Mouse (Mus musculus) liver, adult (tissue): ENCODE measurements around the gene Parp11.

Experiments used
- GATA4 ChIP-seq: IDR thresholded peaks from 2 replicates; pipeline ENCODE4 v1.6.1; 2014; ENCODE audit warnings: mild to moderate bottlenecking, low read length; ENCODE audit not compliant: insufficient replicate concordance

Gene Parp11

DNA sequence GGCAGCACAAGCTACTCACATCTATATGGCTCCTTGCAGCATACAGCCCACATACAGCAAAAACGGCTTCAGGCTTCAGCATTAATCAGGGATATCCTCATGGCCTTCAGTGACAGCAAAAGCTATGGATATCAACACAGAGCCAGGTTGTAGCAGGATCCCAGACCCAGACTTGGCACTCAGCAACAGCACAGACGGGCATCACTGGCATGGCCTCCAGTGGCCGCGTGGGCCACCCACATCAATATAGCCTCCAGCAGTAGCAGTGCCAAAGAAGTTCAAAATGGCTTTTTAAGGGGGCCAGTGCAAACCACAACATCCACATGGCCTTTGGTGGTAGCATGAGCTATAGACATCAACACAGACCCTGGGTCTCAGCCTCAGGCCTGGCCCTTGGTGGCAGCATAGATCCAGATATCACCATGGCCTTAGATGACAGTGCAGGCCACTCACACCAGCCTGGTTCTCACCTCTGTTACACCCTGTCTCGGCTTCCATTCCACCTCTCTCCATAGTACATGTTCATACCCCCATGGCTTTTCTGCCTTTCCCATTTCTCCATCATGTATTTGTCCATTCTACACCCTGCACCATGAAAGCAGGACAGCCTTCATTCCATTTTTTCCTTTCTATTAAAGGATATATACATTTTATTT is 7.0 kb upstream of the Parp11 start:
- no peak for TF ChIP-seq GATA4

DNA sequence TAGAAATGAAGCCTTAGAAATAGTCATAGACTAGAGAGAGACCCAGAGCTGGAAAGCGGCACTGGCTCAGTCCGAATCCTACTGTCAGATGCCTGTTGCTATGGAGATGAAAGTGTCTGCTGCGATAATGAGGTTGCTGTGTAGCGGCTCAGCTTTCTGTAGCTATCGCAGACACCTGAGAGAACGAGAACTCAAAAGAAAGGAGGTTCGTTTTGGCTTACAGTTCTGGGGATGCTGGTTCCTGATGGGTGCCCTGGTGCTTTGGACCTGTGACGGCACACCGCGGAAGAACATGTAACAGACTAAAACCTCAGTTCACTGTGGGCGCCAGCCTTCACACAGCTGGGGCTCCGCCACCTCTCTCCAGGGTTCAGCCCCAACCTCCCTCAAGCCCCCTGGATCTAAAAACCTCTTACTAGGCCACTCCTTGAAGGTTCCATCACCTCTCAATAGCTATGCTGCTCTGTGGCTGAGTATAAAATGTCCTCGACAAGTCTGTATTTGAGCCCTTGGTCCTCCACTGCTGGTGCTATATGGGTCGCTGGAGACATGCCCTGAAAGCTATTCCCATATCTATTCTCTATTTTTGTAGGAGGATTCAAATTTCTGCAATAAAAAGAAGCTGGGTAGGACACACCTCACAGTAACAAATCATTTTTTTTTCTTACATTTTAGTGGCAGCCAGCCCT is 6.1 kb upstream of the Parp11 start:
- no peak for TF ChIP-seq GATA4

DNA sequence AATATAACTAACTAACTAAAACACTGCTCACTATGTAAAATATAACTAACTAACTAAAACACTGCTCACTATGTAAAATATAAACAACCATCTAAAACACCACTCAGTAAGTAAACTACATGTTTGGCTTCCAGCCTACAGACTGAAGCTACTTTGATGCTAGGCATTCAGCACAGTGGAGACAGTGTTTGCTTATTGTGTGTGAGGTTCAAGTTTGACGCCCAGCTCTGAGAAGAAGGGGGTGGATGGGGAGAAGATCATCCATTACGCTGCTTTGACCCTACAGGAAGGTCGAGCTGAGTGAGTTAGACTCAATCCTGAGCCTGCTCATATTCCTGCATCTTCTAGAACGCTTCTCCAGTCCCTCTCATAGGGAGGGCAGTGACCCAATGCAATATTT is 4.1 kb upstream of the Parp11 start:
- TF ChIP-seq GATA4, result no peak

DNA sequence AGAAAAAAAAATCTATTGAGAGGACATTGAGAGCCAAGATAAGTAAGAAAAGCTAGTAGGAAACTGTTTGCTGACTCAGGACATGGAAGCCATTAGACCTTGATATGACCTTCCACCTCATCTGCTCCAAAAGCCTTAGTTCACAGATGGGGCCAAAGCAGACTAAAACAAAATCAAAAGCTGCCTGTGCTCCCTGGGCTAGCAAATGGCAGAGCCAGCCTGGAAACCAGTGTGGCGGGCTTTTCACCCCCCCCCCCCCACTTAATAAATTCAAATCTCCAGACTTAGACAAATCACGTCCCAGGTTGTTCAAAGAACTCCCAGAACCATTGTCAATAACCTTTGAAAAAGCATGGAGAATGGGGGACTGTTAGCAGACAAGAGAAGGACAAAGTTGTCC is 2.7 kb upstream of the Parp11 start:
- TF ChIP-seq GATA4, result no peak

DNA sequence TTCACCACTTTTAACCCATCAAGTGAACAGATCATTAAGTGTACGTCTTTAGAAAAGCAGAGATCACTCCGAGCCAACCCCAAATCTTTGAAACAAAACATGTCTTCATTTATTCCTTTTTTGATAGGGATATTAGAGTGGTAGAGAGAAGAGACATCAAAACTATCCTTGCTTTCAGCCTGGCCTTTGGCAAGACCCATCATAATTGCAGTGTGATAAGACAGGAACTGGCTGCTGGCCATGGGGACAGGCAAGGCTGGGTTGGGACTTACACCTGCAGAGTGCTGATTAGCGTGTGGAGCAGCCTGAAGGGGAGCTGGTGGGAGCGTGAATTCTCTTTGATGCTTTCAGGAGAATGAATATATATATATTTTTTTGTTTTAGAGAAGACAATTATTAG is 2.2 kb upstream of the Parp11 start:
- TF ChIP-seq GATA4, result no peak

DNA sequence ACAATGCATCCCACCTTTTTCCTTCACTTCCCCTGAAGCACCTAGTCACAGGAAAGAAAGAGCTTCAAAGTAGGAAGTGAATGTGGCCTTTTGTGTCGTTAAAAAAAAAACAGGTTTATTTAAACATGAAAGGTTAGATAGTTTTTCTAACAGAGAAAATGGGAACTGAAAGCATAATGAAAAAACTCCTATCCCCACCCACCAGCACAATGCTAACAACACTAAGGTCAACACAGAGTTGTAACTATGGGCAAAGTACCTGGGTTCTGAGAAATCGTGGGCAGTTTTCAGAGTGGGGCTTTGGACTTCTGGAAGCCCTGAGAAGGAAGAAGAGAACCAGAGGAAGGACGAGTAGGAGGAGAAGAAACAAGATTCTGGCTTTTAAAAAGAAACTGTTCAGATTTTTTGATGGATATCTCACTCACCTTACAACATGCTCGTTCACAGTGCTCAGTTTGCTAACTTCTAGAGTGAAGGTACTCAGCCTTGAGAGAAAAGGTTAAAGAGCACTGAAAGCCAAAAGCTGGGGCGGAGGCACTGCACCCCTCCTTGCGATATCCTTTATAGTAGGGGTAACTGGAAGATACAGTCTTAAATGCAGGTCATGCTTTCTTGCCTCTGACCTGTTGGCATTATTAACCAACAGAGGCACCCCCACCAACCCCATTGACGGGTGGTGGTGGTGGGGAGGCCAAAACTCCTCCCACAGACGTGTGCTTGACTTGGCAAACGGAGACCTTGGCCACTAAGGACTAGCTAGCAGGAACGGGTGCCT is 1.2 kb downstream of the Parp11 start:
- no peak for TF ChIP-seq GATA4

DNA sequence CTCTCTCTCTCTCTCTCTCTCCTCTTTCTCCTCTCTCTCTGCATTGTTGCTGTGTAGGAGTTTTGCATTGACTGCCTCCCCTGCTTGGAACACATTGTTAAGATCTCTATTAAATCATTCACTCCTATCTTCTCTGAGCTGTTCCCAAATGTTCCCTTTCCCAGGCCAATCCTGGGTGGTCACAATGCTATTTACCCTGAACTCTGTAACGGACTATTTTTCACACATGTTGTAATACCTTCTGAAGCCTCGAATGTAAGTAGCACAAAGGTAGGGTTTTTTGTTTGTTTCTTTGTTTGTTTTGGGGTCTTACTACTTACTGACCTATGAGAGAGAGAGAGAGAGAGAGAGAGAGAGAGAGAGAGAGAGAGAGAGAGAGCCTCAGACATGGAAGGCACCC is 2.2 kb downstream of the Parp11 start:
- no peak for TF ChIP-seq GATA4

DNA sequence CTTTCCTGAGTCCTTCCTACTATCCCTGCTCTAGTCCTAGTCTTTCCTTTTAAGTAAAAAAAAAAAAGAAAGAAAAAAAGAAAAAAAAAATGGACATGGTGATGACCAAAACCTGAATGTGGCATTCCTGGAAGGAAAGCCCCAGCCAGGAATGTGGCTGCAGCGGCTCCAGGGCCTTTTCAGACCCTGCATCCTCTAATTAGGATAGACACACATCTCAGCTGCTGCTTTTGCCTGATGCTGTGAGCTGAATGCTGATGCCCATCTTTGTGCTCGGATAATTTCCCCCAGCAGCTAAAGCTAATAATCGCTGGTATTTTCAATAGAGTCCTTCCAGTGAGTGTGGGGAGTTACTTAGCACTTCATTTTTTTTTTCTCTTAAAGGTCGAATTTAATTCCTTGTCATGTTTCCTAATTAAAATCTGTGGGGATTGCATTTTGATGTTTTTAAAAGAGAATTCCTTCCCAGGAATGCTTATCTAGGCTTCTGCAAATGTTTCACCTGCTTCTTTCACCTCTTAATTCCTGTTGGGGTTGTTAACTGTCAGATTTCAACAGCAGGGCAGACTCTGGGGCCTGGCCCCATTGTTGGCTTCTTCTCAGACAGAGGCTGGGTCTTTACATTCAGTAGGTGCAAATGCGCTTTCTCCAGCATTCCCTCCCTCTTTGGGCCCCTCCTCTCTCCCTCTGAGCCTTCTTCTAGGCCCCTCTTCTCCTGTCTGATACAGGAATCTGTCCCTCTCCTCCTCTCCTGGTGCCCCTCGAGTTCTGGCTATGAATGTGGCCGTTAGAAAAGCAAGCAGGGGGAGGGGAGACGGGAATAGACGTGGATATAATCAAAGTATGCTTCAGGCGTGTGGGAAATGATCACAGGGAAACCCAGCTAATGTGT is 3.1 kb downstream of the Parp11 start:
- no peak for TF ChIP-seq GATA4

DNA sequence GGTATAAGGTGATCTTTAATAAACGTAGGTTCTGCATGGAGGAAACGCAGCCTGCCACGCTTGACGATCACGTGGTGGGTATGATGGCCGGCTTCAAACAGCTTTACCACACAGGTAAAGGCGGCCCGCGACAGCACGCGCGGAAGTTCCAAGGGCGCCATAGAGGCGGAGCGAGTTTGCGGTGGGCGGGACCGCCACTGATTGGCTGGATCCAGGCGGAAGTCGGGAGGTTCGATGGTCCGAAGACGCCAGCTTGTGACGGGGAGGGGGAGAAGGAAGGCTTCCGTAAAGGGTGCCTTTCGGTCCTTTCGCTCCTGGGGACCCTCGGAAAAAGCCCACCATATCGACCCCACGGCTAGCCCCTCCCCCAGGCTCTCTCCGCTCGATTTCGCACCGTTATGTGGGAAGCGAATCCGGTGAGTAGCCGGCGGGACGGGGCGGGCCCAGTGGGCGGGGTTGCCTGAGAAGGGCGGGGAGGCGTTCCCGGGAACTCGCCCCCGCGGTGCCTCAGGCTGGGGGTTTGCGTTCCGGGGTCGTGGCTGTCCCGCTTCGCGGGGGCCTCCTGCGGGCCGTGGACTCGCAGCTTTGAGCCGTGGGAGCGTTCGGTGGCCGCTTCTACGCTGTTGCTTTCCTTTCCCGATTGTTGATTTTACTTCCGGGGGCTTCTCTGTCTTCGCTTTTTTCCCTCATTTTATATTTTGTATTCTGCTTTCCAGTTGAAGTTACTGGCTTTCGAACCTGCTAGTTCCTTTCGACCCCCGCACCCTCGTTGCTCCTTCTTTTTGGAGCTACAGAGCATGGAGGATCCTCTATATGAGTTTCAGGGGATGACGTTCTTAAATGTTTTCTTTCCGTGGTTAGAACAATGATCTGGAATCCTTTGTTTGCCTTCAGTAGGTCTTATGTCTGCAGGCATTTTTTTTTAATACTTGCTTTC is 7.0 kb downstream of the Parp11 start:
- no peak; the same call in 1 of the 2 replicates for TF ChIP-seq GATA4

DNA sequence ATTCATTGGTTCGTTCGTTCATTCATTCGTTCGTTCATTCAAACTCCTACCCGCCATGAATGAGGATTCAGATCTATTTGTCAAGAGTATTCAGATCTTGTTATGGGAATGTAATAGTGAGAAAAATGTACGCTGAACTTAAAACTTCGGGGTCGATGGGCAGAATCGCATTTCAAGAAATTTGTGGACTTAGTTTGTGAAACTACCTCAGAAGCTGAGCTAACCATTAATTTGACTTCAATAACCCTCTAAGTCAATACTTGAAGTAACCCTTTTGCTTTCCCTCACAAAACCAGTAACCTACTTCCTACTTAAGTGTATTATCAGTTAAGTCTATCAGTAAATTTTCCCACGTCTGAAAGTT is 7.7 kb downstream of the Parp11 start:
- no peak for TF ChIP-seq GATA4

DNA sequence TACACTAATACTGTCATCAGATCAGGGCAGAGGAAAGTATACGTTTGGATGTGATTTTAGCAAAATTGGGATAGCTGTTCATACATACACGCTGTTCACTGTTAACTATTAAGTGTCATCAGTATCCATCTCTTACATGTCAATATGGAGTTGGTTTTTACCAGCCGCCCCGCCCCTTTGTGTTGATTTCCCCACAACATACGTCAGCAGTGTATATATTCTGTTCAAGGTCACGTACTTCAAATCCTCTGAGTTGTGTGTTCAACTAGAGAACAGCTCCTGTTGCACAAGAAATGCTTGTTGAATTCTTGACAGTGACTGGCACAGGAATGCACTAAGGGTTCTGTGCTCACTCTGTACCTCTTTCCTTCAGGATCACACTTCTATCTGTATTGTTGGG is 8.2 kb downstream of the Parp11 start:
- no peak for TF ChIP-seq GATA4

DNA sequence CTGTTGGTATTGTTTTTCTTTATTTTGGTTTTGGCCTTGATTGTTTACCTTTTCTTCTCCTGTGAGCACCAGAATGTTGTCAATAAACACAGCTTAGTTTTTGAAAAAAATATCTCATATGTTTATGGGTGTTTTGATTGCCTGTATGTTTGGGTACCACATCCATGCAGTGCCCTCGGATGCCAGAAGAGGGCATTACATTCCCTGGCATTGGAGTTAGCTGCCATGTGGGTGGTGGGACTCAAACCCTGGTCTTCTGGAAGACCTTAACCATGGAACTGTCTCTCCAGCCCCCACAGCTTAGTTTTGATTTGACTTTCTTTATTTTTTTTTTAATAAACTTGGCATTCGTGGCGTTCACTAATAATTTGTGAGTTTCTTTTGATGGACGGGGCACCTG is 8.8 kb downstream of the Parp11 start:
- no peak for TF ChIP-seq GATA4

DNA sequence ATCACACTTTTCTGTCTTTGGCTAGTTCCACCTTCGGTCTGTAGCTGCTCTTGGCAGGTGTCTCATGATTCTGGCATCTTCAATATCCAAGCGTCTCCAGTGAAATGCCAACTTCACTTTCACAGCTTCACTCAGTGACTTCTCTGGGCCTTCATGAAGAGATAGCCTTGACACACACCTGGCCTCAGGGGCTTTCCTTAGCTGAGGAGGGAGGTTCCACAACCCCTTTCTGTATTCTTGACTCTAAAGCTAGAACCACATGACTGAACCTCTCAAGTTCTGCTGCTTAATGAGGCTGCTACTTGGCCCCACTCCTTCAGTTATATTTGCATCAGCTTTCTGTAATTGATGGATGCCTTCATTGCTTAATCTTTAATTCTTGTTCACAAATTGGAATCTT is 10.1 kb downstream of the Parp11 start:
- no peak for TF ChIP-seq GATA4

DNA sequence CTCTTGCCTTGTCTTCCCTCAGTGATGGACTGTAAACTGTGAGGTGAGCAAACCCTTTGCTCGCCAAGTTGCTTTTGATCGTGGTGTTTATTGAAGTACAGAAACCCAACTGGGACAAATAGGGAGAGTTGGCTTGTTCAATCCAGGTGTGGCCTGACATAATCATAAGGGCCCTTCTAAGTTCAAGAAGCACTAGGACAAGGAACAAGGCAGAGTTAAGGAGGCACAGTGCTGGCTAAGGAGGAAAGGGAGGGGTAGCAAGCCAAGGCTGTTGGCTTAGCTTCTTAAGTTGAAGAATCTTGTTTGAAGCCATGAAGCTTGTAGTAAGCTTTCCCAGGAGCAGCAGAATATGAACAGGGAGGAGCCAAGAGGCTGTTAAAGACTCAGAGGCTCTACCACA is 13.1 kb downstream of the Parp11 start:
- no peak for TF ChIP-seq GATA4
